Mouse (Mus musculus): ENCODE measurements around the gene Anapc15-ps.
"Not testable (repeated sequence)": the region's sequence is repeated elsewhere in the genome, so short reads cannot be mapped to it uniquely, and the experiment has no call there.

The Anapc15-ps gene

DNA sequence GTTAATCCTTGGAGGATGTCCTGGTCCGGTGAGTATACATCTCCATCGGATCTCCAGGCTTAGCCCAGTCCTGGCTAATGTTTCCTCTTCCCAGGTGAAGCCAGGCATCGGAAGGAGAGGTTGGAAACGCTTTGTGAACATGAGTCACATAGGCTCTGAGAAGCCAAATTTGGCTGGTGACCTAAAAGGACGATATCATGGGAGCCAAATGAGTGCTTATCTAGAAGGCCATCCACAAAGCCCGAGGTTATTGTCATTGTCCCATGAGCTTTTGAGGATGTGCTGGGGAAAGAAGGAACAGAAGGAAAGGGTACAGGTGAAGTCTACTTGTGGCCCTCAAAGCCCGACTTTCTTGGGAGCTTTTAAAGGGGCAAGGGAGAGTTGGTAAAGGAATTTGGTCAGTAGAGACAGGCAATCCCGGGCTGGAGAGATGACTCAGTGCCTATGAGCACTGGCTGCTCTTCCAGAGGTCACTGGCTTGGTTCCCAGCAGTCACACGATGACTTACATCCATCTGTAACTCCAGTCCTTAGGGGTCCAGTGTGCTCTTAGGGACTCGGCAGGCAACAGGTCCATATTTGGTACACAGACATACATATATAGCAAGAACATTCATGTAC lies 42.4 kb downstream of the Anapc15-ps start:
- no peak for DNase-seq (ENCODE audit: low read depth, low spot score)

DNA sequence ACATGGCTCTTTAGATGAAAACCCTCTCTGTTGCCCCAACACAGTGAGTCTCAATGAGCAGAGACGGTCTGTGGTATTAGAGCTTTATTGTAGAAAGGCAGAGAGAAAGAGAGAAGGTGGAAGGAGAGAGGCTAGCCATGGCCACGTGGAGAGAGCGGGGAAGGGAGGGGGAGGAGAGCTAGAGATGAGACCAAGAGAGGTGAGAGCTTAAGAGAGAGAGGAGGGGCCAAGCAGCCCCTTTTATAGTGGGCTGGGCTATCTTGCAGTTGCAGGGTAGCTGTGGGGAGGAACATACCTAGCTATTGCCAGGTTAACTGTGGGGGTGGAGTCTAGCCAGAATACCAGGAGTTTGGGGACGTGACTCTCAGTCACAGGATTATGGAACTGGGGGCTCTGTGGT lies 43.1 kb downstream of the Anapc15-ps start:
- DNase-seq (ENCODE audit: low read depth, low spot score) = not testable (repeated sequence)

DNA sequence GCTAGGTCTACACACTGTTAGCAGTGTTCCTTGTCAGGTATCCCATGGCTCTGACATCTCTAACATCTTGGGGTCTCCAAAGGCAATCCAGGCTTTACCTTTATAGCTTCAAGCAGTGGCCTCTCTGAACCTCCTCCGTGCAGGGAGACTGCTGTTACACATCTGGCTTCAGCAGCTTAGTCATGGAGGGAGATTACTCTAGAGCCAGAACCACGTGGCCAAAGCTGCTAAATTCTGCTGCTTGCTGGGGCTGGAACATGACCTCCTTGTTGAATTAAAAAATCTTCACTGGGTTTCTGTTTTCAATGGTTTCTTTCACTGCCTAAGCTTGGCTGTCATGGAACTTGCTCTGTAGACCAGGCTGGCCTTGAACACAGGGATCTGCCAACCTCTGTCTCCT lies 44.9 kb downstream of the Anapc15-ps start:
- DNase-seq (ENCODE audit: low read depth, low spot score) = no peak

DNA sequence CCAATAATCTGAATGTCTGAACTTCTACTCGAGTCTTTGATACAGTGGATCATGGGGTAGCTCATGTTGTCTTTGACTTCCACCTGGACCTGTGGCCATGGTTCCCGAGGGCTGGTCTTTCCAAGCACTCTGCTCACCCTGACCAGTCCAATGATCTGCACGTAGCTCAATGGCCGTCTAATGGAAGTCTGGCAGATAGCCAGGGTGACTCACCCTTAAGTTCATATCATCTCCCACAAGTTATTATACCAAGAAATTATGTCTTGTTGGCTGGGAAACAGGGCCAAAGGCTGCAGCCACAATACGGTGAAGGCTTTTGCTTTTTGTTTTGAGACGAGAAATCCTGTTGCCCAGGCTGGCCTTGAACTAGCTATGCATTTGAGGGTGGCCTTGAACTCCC lies 45.9 kb downstream of the Anapc15-ps start:
- DNase-seq (ENCODE audit: low read depth, low spot score) = no peak

DNA sequence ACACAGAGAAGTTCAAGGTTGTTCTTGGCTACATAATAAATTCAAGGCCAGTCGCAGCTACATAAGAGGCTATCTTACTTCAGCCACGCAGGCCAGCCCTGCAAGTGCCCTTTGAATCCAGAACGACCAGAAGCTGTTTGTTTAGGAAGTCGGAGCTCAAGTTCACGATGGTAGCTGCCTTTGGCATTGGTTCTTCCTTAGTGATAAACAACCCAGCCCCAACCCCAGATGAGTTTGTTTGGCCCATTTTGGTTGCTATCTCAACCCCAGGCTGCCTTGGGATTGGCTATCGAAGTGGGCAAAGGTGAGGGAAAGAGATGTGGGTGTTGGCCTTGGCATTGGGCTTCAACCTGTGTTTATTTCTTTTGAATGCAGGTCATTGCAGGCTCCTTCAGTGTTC lies 48.0 kb downstream of the Anapc15-ps start:
- DNase-seq (ENCODE audit: low read depth, low spot score) = no peak

DNA sequence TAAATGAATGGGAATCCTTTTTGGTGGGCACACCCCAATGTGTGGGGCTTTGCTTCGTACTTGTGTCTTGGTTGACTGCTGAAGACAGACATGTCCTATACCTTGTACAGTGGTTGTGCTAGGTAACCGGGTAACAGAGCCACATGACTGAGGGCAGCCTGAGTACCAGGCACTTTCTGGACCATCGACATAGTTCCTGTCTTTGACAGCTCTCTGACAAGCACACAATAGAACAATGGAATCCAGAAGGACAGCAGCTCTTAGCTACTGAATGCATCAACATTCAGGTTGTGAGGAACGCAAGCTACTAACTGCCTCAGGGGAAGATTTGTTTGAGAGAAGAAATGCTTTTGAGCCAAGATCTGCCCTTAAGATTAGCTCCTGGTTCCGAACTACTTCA lies 49.2 kb downstream of the Anapc15-ps start:
- DNase-seq (ENCODE audit: low read depth, low spot score) = no peak

DNA sequence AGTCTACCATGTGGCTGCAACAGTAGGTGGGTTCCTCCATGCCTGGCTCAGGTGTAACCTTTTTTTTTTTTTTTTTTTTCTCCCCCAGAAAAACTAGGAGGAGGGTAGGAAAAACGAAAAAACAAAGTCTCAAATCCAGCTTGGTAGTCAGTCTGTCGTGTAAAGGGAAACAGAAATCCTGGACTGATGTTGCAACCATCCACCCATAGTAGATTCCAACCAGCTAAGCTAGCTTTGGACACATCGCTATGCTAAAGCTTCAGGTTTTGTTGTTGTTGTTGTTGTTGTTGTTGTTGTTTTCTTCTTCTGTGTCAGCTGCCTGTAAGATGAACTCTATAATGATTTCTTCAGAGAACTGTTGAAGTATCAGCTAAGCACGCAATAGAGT lies 49.7 kb downstream of the Anapc15-ps start:
- no peak for DNase-seq (ENCODE audit: low read depth, low spot score)
